Mouse (Mus musculus): ENCODE data around the gene Myh8. TPM values are rescaled to one million over a fixed set of nuclear protein-coding genes. Genes with fewer than 3 reads are reported as not detected.

Myh8 gene
- total and polyA plus RNA-seq, 3 experiments: not detected

DNA sequence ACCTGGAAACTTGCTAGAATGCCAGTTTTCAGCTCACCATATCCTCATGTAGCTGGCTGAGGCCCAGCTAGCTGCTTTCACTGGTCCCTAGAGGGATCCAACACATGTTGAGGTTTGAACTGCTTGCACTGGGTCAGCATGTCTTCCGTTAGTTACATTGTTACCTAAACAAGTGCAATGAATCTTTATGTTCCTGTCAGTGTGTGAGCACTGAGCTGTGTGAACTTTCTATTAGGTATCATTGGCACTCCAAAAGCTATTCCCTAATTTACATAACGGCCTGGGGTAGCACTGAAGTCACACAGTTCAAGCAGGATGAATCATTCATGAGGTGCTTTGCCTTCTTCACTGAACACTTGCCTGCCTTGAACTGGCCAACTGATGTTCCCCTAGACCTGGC, 49.6 kb downstream of the Myh8 start:
- H3K79me2 ChIP-seq (ENCODE audit: control insufficient read depth, insufficient read depth, low read length, poor library complexity): no peaks in the 10 kb centered on the region
- no peak overlapping the region for H3K4me3 ChIP-seq (ENCODE audit: control insufficient read depth in 1 of 2, insufficient read depth in 1 of 2, low read depth in 2 of 2, low read length in 2 of 2)
- no peaks in the 10 kb centered on the region for H3K4me1 ChIP-seq (ENCODE audit: control insufficient read depth in 1 of 2, insufficient read depth in 2 of 2, low read length in 2 of 2)
- no peaks in the 10 kb centered on the region for H3K36me3 ChIP-seq (ENCODE audit: control insufficient read depth in 1 of 2, insufficient read depth in 2 of 2, low read length in 2 of 2)
- no peak overlapping the region for H3K9ac ChIP-seq (ENCODE audit: control insufficient read depth, low read depth, low read length, poor library complexity, severe bottlenecking)
- no peak for DNase-seq (ENCODE audit: low read depth, low spot score)
- H3K27ac ChIP-seq (ENCODE audit: control insufficient read depth, low read depth, low read length): no peak overlapping the region
- H3K9me3 ChIP-seq (replicated peaks; ENCODE audit: insufficient read depth, low read length): no peaks in the 10 kb centered on the region
- TF ChIP-seq KAT2A (conservative IDR thresholded peaks at IDR 0.05; ENCODE audit: low read depth, low read length) (no peak), POLR2AphosphoS5 (IDR thresholded peaks at IDR 0.05; ENCODE audit: borderline replicate concordance, low read depth, low read length) (no peak), SMC3 (IDR thresholded peaks at IDR 0.05; ENCODE audit: low read depth, low read length) (no peak), JUND (IDR thresholded peaks at IDR 0.05; ENCODE audit: low read depth, low read length) (no peak), SIN3A (IDR thresholded peaks at IDR 0.05; ENCODE audit: low read length) (no peak), HCFC1 (IDR thresholded peaks at IDR 0.05; ENCODE audit: low read depth, low read length) (no peak), TAL1 (IDR thresholded peaks at IDR 0.05; ENCODE audit: low read length) (no peak), CHD2 (IDR thresholded peaks at IDR 0.05; ENCODE audit: low read length) (no peak), GATA1 (IDR thresholded peaks at IDR 0.05; ENCODE audit: low read depth, low read length) (no peak), MAX (IDR thresholded peaks at IDR 0.05; ENCODE audit: low read length) (no peak), BHLHE40 (IDR thresholded peaks at IDR 0.05; ENCODE audit: borderline replicate concordance, low read depth, low read length) (no peak), TCF12 (IDR thresholded peaks at IDR 0.05; ENCODE audit: low read depth, low read length) (no peak)
- H3K27me3 ChIP-seq (ENCODE audit: control insufficient read depth in 1 of 2, insufficient read depth in 2 of 2, low read length in 2 of 2): no peaks in the 10 kb centered on the region

DNA sequence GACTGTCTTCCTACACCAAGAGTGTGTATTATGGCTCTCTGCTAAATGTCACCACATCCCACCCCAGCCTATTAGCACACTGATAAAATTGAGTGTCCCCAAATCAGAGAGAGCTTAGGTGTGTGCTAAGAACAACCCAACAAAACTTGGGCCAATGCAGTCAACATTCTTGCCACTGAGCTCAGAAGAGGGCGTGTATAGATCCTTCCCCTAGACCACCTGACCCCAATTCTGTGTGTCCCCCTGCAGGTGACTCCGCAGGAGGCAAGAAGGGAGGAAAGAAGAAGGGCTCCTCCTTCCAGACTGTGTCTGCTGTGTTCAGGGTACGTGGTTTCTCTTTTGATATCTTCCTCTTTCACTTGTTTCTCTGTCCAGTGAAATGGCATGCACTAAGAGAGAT, 67.6 kb downstream of the Myh8 start:
- H3K4me1 ChIP-seq (ENCODE audit: control insufficient read depth in 1 of 2, insufficient read depth in 2 of 2, low read length in 2 of 2): no peaks in the 10 kb centered on the region
- no peaks in the 10 kb centered on the region for H3K9me3 ChIP-seq (replicated peaks; ENCODE audit: insufficient read depth, low read length)
- DNase-seq (ENCODE audit: low read depth, low spot score): no peak
- H3K79me2 ChIP-seq (ENCODE audit: control insufficient read depth, insufficient read depth, low read length, poor library complexity): no peaks in the 10 kb centered on the region
- TF ChIP-seq POLR2AphosphoS2 (IDR thresholded peaks at IDR 0.05; ENCODE audit: low read length) (no peak), MEF2A (IDR thresholded peaks at IDR 0.05; ENCODE audit: extremely low read depth, insufficient replicate concordance, low read depth, low read length, poor library complexity, severe bottlenecking) (no peak), CHD1 (IDR thresholded peaks at IDR 0.05; ENCODE audit: low read depth, low read length) (no peak), SMC3 (IDR thresholded peaks at IDR 0.05; ENCODE audit: low read depth, low read length) (no peak), KAT2A (conservative IDR thresholded peaks at IDR 0.05; ENCODE audit: low read depth, low read length) (no peak), MAFK (IDR thresholded peaks at IDR 0.05; ENCODE audit: borderline replicate concordance, low read depth, low read length) (no peak), POLR2A (IDR thresholded peaks at IDR 0.05; ENCODE audit: control insufficient read depth in 1 of 2, insufficient read depth in 1 of 2, low read depth in 1 of 2, low read length in 2 of 2, poor library complexity in 1 of 2) (no peak), ZKSCAN1 (IDR thresholded peaks at IDR 0.05; ENCODE audit: low read depth, low read length) (no peak), MYC (IDR thresholded peaks at IDR 0.05; ENCODE audit: low read depth, low read length) (no peak), SIN3A (IDR thresholded peaks at IDR 0.05; ENCODE audit: low read length) (no peak)
- no peaks in the 10 kb centered on the region for H3K36me3 ChIP-seq (ENCODE audit: control insufficient read depth in 1 of 2, insufficient read depth in 2 of 2, low read length in 2 of 2)
- H3K27me3 ChIP-seq (ENCODE audit: control insufficient read depth in 1 of 2, insufficient read depth in 2 of 2, low read length in 2 of 2): no peaks in the 10 kb centered on the region
- no peak overlapping the region for H3K9ac ChIP-seq (ENCODE audit: control insufficient read depth, low read depth, low read length, poor library complexity, severe bottlenecking)
- no peak overlapping the region for H3K27ac ChIP-seq (ENCODE audit: control insufficient read depth, low read depth, low read length)
- no peak overlapping the region for H3K4me3 ChIP-seq (ENCODE audit: control insufficient read depth in 1 of 2, insufficient read depth in 1 of 2, low read depth in 2 of 2, low read length in 2 of 2)
